Mouse (Mus musculus): ENCODE measurements around the gene Man2b2.

Gene Man2b2

GRCm38 (mm10) chr5:36829913-36830879 lies at the start of gene Man2b2:
TSS of gene Man2b2 (minus strand) at chr5:36830653.
- DNase-seq (ENCODE audit: low spot score), result peak; percentile 89

DNA sequence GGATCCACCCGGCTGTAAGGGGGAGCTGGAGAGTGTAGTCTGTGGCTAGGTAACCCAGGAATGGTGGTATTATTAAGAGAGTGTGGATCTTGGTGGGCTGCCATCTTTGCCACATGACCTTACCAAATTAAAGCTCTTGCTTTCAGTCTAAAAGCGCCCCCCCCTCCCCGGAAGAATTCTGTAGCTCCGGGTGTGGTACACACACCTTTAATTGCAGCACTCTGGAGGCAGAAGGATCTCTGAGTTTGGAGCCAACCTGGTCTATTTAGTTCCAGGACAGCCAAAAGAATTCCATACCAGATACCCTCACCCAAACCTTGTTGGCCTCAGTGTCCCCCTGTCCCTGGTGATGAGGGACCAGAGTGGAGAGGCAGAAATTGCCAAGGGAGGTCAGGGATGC lies 48.3 kb upstream of the Man2b2 start:
- no peak for DNase-seq (ENCODE audit: low spot score)

- DNase-seq (ENCODE audit: low spot score), result no peak
Measured at GRCm38 (mm10) chr5:36877641-36878040, 47.2 kb upstream of the Man2b2 start.

GRCm38 (mm10) chr5:36876777-36877396 lies 46.4 kb upstream of the Man2b2 start:
- DNase-seq (ENCODE audit: low spot score), result no peak

GRCm38 (mm10) chr5:36875956-36876355 lies 45.5 kb upstream of the Man2b2 start:
- DNase-seq (ENCODE audit: low spot score), result no peak

DNA sequence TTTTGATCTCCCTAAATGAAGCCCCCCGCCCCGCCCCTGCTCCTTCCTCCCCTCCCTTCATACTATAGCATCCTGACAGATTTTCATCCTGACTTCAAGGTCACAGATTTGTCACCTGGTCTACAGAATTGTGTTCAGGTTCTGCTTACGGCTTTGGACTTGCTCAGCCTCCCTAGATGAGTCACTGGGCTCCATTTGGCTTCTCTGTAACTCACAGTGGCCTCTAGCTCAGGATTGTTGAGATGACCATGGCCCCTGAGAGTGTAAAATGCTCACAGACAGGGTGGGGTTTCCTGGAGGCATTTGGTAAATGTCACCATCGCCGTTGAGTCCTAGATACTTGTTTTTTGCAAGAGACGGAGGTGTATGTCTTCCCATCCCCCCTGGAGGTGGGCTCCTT lies 40.5 kb upstream of the Man2b2 start:
- no peak for DNase-seq (ENCODE audit: low spot score)

DNA sequence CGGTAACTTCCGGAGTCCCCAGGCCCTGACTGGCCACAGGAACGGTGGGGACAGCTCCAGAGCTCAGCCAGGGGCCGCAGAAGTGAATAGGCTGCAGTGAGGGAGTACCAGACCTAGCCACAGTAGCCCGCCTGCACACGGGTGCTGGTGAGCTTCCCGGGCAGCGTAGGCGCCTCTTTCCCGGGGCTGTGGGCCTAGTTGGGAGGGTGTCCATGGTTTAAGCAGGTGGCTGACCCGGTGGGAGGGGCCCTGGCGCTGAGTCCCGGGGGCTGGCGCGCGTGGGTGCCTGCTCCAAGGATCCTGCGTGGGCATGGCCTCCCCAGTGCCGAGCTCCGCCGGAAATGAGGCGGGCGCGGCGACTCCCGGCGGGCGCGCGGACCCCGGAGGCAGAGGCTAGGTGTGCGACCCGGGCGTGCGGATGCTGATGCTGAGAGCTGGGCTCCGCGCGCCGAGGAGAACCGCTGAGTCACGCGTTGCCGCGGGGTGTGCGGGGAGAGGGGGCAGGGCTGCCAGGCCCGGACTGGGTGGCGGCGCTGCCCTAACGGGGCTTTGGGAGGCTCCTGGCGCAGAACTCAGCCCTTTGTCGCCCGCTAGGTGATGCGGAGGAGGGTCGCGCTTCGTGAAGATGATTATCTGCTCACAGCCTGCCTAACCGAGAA lies 39.3 kb upstream of the Man2b2 start:
- DNase-seq (ENCODE audit: low spot score), result no peak

DNA sequence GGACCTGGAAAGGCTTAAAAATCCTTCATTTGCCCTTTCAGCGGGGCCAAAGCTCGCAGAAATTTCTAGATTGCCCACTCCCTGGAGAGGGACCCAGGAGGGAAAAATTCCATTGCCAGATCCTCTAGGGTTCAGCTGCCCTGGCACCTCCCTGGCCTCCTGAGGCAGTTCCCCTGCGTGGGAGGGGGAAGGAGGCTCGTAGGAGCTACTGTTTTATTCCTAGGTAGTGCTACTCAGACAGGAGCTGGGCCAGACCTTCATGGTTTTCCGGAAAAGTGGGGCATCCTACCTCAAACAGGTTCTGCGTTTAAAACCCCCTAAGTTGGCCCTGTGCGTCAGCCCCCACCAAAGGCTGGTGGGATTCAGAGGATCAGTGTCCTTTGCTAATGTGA lies 38.7 kb upstream of the Man2b2 start:
- DNase-seq (ENCODE audit: low spot score), result no peak

GRCm38 (mm10) chr5:36868266-36869090 lies 38.0 kb upstream of the Man2b2 start, which contains the start of gene Ppp2r2c:
TSS of gene Ppp2r2c (plus strand) at chr5:36868513.
- DNase-seq (ENCODE audit: low spot score), result no peak

GRCm38 (mm10) chr5:36867561-36867960 lies 37.1 kb upstream of the Man2b2 start:
- no peak for DNase-seq (ENCODE audit: low spot score)

DNA sequence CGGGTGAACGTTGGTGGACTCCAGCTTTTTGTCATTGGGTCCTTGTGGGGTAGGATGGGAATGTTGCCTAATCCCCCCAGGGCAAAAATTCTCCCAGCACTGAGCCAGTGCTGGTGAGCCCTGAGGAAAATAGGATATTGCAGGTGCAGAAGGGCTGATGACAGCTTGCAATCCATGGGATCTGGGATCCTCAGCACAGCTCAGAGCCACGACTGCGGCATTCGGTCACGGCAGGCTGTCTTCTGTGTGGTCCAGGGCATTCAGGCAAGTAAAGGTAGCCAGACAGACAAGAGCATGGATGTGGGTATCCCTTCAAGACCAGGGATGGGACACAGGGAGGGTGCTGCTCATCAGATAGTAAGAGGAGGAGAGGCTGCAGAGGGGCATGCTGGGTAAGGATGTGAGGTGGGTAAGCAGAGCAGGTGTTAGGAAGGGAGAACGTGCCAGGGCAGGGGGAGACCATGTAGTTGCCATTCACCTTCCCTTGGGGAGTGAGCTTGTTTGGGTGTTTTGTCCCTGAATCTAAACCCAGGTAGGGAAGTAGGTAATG lies 36.3 kb upstream of the Man2b2 start:
- no peak for DNase-seq (ENCODE audit: low spot score)

- no peak for DNase-seq (ENCODE audit: low spot score)
Measured at GRCm38 (mm10) chr5:36861084-36861483, 30.6 kb upstream of the Man2b2 start.

- no peak for DNase-seq (ENCODE audit: low spot score)
Measured at GRCm38 (mm10) chr5:36857546-36857945, 27.1 kb upstream of the Man2b2 start.

DNA sequence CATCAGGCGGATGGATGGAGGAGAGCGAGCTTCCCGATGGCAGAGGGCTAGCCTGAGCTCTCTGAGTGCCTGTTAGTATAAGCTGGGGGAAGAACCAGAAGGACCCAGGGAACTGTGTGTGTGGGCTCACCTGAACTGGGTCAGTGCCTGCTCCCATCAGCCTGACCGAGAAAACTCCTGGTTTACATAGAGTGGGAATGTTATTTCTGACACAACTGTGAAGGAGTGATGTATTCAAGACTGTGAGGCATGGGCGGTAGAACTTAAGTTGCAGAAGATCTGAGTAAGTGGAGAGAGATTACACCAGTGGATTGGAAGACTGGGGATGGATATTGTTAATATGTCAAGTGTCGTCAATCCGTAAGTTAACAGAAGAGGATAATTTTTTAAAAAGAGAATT lies 26.1 kb upstream of the Man2b2 start:
- DNase-seq (ENCODE audit: low spot score), result no peak

- DNase-seq (ENCODE audit: low spot score), result no peak
Measured at GRCm38 (mm10) chr5:36855180-36855579, 24.7 kb upstream of the Man2b2 start.

GRCm38 (mm10) chr5:36851572-36851971 lies 21.1 kb upstream of the Man2b2 start:
- DNase-seq (ENCODE audit: low spot score), result no peak

DNA sequence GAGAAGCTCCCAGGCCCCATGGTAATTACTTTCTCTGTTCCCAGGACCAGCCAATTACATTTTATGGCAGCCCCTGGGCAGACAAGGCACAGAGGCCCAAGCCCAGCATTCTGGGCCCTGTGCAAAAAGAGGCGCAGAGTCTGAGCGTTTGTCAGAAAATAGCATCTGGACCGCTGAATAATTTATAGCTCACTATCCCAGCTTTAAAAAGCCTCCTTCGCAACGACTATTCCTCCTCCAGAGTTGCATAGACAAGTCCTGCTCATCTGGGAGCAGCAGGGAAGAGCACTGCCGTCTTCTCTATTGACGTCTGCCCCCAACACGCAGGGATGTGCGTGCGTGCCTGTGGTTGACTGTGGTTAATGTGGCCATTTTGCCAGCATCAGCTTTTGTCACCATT lies 14.0 kb upstream of the Man2b2 start:
- DNase-seq (ENCODE audit: low spot score), result no peak

DNA sequence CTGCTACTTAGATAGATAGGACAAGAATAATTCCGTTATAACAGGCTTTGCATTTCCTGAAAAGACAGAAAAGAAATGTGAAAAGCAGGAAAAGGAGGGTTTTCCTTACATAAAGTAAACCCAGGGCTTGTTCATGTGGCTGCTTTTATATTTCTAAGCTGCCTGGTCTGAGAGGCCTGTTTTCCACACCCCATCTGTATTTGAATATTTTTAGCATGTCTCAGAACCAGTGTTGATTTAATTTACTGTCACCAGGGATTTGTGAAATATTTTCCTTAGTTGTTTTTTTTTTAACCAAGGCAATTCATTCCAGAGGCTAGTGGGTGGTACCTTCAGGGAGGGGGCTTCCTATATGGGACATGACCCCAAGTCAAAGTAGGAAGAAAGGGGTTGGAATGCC lies 11.2 kb upstream of the Man2b2 start:
- DNase-seq (ENCODE audit: low spot score), result no peak

GRCm38 (mm10) chr5:36840092-36840491 lies 9.6 kb upstream of the Man2b2 start:
- no peak for DNase-seq (ENCODE audit: low spot score)

GRCm38 (mm10) chr5:36839602-36840001 lies 9.1 kb upstream of the Man2b2 start:
- DNase-seq (ENCODE audit: low spot score), result no peak

DNA sequence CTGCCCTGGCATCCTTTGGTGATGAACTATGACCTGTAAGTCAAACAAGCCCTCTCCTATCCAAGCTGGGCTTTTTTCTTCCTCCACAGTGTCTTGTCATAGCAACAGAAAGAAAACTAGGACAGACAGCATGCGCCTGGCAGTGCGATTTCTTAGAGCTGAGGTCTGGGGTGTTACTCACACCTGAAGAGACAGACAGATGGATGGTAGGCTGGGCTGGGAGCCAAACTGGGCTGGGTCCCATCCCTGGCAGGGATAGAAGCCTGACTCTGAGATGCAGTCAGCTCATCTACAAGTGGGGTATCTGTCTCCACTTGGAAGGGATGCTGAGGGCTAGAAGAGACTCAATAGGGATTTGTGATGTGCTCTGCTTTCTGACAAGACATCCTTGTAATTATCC lies 8.6 kb upstream of the Man2b2 start:
- no peak for DNase-seq (ENCODE audit: low spot score)

DNA sequence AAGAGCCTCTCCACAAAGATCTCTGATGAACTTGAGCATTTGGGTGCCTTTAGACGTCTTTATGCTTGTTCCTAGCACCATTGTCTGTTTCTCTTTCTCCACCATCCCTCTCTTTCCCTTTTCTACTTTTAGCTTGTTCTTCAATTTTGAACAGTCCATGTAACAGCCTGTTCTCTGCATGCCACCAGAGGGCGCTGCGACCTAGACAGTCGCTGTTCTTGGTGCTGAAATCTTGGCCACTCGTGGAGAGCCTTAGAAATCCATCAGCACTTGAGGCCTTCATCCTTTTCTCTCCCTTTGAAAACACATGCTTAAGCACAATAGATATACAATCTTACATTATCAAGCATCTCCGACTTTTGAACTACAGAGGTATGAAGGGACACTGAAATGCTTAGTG lies 5.5 kb upstream of the Man2b2 start:
- DNase-seq (ENCODE audit: low spot score), result peak; percentile 86

All from adipocyte (in vitro differentiated cells).